Mouse (Mus musculus): ENCODE results near the gene S100pbp. TPM values are rescaled to one million over a fixed set of nuclear protein-coding genes. Genes with fewer than 3 reads are reported as not detected.

Gene S100pbp
- polyA plus RNA-seq, 3 experiments from 2014 or later, result 18.2 to 30.2 (median 23.3) TPM

Other genes starting within 250 kb of the S100pbp start
- gene Azin2, start 227.3 kb downstream of the S100pbp start, polyA plus RNA-seq (2017; shearing (Covaris generic)), result under 1 TPM in 1 of 3 experiments, not detected in 2; 0.19 TPM
- gene Ak2, start 197.8 kb downstream of the S100pbp start, polyA plus RNA-seq (2017; shearing (Covaris generic)), result 100 to 1,000 TPM in 1 of 3 experiments, 10 to 100 TPM in 2; 70.4 to 117 (median 80.5) TPM
- gene Rnf19b, start 131.5 kb downstream of the S100pbp start, polyA plus RNA-seq (2017; shearing (Covaris generic)), result 10 to 100 TPM; 17.5 to 20.2 (median 18.3) TPM
- not detected for gene Tmem54, start 84.2 kb downstream of the S100pbp start, polyA plus RNA-seq (2017; shearing (Covaris generic))
- gene Hpca, start 67.7 kb downstream of the S100pbp start, polyA plus RNA-seq (2017; shearing (Covaris generic)), result not detected
- gene Fndc5, start 52.7 kb downstream of the S100pbp start, polyA plus RNA-seq (2017; shearing (Covaris generic)), result under 1 TPM; 0.28 to 0.50 (median 0.40) TPM
- gene Yars, start within 50 bp of the S100pbp start, polyA plus RNA-seq (2017; shearing (Covaris generic)), result 10 to 100 TPM; 32.7 to 36.8 (median 35.7) TPM
- under 1 TPM; 0.21 to 0.25 (median 0.24) TPM for gene C77080, start 71.7 kb upstream of the S100pbp start, polyA plus RNA-seq (2017; shearing (Covaris generic))
- under 1 TPM; 0.45 to 0.49 (median 0.47) TPM for gene Sync, start 97.9 kb upstream of the S100pbp start, polyA plus RNA-seq (2017; shearing (Covaris generic))
- gene Rbbp4, start 145.6 kb upstream of the S100pbp start, polyA plus RNA-seq (2017; shearing (Covaris generic)), result 100 to 1,000 TPM; 289 to 492 (median 352) TPM
- gene Zbtb8os, start 146.0 kb upstream of the S100pbp start, polyA plus RNA-seq (2017; shearing (Covaris generic)), result 100 to 1,000 TPM; 103 to 158 (median 113) TPM
- 1 to 10 TPM; 3.0 to 6.6 (median 5.8) TPM for gene Zbtb8a, start 188.4 kb upstream of the S100pbp start, polyA plus RNA-seq (2017; shearing (Covaris generic))

Data from inflammation-experienced regulatory T-cells, adult 6 months (primary cell).